Mouse (Mus musculus) cerebellum, adult (tissue): Measurements from ENCODE around the gene Nr4a2.

ENCODE experiments used
- ATAC-seq: cut with Nextera tagmentation; 2 replicates; pipeline ENCODE4 v1.9.2; 2017; ENCODE audit warnings: mild to moderate bottlenecking, moderate library complexity, mixed read lengths; ENCODE audit not compliant: insufficient number of reproducible peaks, low FRiP score, low TSS enrichment

Gene Nr4a2

DNA sequence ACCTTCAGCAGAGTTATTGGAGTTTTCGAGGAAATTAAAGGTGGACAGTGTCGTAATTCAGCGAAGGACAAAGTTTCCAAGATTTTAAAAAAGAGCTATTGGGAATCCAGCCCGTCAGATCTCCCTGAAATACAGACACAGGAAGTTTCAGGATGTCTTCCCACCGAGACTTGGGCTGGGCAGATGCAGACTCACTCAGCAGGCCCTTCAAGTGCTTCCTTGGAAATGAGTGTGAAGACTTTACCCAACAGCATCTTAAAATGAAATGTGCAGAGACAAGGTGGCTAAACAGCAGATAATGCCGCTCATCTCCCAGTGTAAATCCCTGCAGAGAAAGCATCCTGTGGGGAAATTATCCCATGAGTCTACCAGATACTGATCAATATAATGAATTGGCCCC lies 10.9 kb downstream of the Nr4a2 start:
- no peak for ATAC-seq

DNA sequence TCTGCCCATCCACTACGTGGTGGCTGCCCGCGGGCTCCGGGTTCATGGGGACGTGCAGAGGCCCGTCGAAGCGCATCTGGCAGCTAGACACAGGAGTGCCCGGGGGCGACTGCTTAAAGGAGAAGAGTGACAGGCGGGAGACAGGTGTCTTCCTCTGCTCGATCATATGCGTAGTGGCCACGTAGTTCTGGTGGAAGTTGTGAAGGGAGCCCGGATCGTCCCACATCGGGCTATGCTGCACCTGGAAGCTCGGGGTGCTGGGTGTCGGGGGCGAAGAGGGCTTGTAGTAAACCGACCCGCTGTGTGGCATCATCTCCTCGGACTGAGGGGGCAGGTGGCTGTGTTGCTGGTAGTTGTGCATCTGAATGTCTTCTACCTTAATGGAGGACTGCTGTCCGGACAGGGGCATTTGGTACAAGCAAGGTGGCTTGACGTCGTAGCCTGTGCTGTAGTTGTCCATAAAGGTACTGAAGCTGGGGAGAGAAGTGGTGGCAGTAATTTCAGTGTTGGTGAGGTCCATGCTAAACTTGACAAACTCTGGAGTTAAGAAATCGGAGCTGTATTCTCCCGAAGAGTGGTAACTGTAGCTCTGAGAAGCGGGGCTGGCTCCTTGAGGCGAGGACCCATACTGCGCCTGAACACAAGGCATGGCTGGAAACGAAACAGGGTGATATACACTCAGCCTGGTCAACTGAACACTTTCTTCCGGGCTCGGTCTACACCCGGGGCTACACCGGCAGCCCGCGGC lies 11.8 kb downstream of the Nr4a2 start:
- ATAC-seq, result no peak

DNA sequence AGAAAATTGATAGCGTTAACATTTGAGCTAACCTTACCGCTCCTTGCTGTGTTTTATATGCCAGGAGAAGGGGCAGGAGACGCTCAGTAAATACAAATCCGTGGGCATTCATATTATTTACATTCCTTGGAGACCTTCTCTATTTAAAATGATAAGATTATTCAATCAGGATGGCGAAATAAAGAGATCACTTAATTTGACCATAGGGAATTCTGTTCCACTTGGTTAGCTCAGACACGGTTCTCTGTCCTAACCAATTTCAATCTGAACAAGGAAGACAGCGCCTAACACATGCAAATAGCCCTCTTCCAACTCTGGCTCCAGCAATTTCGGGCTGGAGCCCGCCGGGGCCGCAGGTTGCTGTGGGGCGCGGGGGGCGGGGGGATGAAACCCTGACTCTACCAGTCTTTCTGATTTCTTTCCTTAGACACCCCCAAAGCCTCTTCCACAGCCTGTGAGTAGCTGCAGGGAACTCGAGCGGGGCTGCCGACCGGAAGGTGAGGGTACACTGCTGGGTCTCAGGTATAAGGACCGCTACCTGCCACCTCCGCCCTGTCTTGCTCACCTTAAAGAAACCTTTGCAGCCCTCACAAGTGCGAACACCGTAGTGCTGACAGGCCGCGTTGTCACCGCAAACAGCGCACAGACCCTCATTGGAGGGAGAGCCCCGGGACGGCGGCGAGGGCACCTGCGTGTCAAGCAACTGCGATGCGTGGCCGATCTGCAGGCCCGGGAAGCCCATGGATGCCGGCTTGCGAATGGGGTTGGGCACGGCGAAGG lies 12.6 kb downstream of the Nr4a2 start:
- no peak for ATAC-seq

DNA sequence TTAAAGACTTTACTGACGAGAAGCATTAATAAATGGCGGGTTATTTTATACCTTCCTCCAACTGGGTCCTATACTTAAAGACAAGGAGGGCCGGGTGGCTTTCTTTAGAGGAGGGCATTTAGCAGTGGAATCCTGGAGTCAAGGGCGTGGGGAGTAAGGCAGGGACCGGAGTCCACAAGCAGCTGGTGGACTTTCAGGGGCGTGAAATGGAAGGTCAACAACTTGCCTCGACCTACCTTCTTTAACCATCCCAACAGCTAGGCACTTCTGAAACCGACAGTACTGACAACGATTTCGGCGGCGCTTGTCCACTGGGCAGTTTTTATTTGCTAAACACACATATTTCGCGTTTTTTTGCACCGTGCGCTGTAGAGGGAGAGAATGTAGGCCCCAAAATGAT lies 13.4 kb downstream of the Nr4a2 start:
- no peak for ATAC-seq

DNA sequence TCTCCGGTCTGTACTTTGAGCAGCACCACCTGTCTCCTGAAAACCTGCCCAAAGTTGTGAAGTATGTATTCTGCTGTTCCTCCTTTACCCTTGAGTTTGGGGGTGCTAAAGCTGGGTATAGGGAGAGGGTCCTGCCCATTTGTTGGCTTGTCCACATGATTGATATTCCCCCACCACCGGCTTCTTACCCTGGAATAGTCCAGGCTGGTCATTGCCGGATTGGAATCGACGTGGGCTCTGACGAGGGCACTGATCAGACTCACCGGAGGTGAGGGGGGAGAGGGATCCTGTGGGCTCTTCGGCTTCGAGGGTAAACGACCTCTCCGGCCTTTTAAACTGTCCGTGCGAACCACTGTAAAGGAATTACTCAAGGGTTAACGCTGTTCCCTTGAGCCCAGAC lies 13.9 kb downstream of the Nr4a2 start:
- no peak for ATAC-seq

DNA sequence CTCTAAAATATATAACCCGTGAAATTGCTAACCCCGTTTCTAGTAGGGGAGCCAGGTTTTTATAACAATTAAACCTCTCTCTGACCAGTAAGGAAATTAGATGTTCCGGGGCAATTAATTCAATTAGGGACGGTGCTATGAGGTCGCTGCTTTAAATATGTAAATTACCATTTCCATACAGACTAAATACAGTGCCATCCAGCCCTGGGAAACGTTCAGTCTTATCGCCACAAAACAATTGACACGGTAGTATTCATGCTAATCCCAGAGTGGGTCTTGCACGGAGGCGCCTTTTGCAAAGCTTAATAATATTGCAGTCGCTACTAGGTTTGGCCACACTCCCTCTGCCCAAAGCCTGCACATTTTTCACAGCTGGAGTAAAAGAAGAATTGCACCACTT lies 14.5 kb downstream of the Nr4a2 start:
- ATAC-seq, result no peak

DNA sequence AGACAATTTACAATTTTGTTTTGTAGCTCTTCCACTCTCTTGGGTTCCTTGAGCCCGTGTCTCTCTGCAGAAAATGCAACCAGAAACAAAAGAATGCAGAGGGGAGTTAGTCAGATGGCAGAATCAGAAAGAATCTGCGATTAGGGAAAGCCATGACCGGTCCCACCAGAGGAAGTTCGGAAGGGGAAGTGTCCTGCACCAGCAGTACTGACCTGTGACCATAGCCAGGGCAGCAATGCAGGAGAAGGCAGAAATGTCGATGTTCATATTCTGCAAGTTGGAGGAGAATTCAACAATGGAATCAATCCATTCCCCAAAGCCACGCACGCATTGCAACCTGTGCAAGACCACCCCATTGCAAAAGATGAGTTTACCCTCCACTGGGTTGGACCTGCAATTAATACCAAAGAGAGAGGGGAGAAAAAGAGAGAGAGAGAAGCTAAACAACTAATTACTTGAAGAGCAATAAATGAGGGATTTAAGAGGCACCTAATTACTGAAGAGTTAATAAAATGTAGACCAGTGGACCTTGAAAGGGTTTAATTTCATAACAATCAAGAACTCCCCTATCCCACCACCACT lies 15.4 kb downstream of the Nr4a2 start:
- ATAC-seq, result no peak

DNA sequence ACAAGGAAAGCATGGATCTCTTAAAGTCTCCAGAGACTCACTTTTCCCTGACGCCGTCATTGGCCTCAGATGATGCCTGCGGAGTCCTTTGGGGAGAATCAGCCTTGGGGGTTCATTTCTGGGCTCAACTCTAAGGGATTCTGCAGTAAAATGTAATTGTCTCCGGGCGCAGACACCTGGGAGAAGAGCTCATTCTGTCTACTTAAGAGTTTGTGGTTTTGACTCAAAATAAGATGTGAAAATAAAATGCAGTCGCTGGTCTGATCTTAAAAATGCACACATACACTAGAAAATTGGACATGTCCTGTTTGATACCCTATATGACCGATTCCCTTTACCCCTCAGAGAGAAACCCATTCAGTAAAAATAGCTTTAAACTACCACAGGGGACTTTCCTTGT lies 18.4 kb downstream of the Nr4a2 start:
- ATAC-seq, result no peak

DNA sequence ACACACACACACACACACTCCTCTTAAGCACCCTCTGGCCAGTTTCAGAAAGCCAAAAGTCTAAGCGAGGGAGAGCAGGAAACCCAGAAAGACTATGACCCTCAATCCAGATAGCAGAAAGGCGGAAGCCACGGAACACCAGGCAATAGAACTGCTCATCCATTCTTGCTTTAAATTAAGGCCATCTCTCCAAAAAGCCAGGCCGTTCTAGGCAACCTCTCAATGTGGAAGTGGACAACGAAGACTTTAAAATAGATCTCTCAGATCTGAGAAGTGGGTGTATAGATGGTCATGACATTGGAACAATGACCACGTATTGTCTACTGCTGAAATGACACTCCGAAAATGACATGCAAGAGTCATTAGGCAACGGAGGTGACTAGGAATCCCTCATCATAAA lies 19.1 kb downstream of the Nr4a2 start:
- ATAC-seq, result no peak

DNA sequence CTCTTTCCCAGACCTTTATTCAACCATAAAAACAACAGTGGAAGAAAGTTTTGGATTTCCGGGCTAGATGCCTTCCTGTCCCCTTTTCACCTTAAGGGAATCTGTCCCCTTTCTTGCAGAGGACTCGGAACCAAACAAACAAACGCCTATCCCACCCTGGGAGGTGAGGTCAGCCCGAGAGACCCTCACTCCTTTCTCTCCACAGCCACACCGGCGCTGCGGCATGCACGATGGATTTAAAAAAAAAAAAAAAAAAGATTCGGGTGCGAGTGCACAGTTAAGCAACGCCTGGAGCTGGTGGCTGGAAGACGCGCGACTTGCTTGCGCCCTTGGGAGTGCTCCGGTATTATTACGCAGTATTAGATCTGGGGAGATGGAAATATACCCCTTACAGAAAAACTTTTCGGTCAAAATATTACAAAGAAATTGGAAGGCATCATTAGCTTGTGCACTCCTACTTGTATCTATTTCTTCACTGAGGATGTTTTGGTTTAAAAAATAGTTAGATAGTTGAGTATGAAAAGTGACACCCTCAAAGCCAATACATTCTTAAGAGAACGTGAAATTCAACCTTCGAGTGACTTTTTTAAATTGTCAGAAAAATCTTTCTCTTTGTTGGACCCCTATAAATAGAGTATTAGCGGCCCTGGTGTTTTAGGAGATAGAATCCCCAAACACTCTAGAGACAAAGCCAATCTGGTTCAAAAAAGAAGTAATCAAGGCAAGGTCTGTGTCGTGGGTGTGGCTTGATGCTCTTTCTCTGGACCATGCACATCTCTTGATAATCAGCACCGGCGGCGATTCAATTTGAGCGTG lies 19.8 kb downstream of the Nr4a2 start:
- ATAC-seq, result no peak

DNA sequence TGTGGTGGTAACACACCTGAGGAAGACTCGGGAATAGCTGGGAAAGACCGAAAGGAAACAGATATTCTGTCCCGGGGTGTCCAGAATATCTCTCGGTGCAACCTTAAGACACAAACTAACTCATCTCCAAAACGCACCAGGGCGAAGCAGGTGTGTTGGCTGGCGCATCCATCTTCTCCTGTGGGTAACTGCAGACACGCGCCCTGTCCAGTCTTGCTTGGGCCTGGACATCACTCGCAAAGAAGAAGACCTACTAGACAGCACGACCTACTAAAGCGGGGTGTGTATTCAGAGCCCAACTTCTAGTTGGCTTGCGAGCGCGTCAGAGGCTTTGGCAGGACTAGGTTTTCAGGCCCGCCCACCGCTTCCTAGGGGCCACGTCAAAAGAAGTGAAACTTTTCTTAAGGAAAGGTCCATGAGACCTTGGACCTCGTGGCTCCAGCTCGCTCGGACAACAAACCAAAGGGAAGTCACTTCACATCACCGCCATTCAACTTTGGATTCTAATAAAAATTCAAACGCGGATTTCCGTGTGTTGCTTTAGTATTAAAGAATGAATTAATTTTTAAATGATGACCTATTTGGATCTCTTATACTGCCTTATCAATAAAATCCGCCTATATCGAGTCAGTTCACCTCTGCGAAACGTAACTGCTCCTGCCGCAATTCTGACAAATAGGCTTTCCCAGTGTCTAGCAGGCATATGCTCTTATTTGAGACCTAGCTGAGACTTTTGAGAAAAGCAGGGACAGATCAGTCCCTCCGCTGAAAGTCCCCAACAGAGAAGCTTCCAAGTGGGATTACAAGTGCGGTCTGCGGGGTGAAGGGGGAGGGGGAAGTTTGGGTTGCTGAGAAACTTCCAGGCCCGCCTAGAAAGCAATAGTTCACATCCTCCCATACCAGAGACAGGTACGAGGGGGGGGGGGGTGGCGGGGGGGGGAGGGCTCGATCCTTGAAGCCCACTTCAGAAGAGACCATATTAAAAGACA lies 20.7 kb downstream of the Nr4a2 start:
- 0 out of 2 replicates have a peak, but pooled peaks have one; percentile 16 for ATAC-seq

DNA sequence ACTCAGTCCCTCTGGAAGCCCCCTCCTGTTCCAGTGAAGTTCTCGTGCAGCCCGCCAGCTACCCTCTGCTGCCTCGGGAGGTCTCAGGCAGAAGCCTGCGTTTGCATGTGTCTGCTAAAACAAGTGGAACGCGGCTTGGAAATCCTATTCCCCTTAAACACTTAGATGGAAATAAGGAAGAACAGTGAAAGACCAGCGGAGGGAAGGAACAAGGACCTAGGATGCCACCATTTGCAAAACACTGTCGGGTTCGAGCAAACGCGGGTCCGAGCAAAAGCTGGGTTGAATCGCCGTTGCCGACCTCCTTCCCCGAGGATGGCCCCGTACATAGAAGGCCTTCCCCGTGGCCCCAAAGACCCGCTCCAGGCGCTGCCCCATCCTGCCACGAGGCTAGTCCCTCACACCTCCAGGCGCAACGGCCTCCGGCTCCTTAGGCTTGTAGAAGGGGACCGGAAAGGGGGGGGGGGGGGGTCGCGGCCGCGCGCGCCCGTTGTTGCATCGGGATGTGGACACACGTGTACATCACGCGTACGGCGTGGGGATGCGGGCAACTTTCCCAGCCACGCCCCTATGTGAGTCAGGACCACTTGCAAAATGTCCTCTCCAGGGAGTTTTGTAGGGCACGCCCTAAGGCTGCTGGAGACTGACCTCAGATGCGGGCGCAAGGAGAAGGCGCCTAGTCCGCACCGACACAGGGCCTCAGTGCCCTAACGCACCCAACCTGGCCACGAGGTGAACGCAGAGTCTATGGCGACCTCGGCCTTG lies 21.5 kb downstream of the Nr4a2 start:
- ATAC-seq, result peak; percentile 63

DNA sequence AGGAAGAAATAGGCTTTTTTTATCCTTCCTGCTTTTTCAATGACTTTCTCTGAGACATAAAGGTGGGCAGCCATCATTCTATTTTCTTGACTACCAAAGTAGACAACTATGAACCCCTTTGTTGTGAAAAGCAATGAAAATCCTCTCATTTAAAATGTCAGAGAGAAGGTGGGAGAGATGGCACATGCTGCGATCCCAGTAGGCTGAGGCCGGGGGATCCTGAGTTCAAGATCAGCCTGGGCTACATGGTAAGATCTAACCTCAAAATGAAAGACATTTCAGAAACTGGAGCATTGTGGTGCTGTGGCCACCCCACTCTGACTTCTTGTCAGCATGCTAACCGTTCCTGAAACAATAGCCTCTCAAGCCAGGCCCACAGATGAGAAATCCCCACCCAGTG lies 23.6 kb downstream of the Nr4a2 start:
- no peak for ATAC-seq

DNA sequence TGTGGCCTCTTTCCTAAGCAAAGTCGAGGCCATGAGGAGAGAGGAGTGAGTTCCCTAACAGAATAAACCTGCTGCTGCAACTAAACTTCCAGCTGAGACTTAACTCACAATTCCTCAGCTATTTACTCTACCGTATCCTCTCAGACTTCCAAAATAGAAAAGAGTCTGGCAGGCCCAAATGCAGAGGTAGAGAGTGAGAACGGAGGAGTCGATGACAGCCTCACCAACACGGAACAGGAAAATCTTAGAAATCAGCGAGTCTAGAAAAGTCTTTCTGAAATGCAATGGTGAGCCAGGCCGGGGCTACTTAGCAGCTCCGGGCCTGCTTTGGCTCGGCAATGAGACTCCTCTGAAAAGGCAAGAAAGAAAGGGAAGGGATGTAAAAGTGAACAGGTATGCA lies 51.4 kb downstream of the Nr4a2 start:
- ATAC-seq, result no peak

DNA sequence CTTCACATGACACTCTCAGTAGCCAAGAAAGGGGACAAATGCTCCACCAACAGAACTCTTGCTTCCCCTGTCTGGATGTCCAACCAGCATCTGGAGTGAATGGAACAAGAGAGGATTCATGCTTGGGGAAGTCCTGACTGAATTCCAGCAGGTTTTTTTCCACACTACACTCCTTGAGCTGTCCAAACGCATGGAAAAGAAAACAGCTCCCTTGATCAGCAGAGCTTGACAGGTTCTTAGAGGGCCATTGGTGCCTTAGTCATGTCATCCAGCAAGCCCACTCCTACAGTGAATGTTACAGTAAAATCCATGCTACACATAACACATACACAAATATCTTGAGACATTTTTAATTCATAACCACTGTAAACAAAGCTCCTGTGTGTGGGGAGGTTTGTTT lies 60.3 kb downstream of the Nr4a2 start:
- no peak for ATAC-seq
